Mouse (Mus musculus): ENCODE results near the gene Mapkapk3. TPM values are rescaled to one million over a fixed set of nuclear protein-coding genes. Genes with fewer than 3 reads are reported as not detected.

The Mapkapk3 gene
- polyA plus RNA-seq, 1 experiment from 2014 or later = 3.9 TPM

DNA sequence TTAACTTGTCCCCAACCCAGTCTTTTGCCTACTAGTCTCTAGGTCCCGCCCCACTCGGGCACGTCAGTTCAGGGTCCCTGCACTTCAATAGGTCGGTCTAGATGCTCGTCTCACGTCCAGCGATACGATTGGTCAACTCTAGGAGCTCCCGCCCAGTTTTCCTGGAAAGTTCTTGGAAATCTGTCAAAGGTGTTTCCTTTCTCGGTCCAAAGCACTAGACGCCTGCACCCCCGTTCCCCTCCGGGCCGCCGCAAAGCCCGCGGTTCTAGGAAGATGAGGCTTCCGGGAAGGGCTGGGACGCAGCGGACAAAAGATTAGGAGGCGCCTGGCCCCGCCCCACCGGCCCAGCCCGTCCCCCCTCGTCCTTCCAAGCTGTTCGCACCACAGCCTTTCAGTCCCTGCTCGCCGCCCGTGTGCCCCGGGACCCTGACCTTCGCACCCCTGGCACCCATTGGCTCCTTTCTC is 6.9 kb upstream of the Mapkapk3 start:
- WGBS = 2% methylated on average over 31 of the region's 31 CpGs
- H3K9me3 ChIP-seq (replicated peaks) = no peaks in the 10 kb centered on the region
- peak overlapping the region; percentile 87 for H3K27ac ChIP-seq (replicated peaks)
- peaks cover 13% of the 10 kb centered on the region for H3K36me3 ChIP-seq
- H3K4me3 ChIP-seq = peak overlapping the region; percentile 76
- peaks cover 38% of the 10 kb centered on the region for H3K27me3 ChIP-seq (ENCODE audit: low read depth, poor library complexity, severe bottlenecking)
- H3K4me1 ChIP-seq = peaks cover 27% of the 10 kb centered on the region
- peak; percentile 91 for DNase-seq (ENCODE audit: low spot score)

DNA sequence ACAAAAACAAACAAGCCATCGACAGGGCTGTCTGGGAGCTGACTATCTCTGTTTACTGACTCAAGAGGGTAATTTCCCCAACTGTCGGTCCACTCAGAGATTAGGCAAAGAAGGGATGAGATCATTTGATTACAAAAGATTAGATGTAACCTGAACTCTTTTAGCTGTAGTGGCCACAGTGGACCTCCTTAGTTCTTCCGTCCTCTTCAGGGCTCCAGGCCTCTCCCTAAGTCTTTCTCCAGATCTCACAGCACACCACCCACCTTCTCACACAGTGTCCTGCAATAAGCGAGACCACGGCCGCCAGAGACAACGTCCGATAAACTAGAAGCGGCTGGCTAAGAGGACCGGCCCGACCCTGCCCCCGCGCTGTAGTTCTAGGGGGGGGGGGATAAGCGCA is 6.4 kb upstream of the Mapkapk3 start:
- 8% methylated on average over 14 of the region's 14 CpGs for WGBS
- DNase-seq (ENCODE audit: low spot score) = no peak

DNA sequence AAGGTAGTCTGAATTCAATTTTAAA is 6.2 kb upstream of the Mapkapk3 start, which contains the start of gene Cish:
Cish (plus strand) TSS at position 11 of the 25 bp plus-strand sequence.
- Histone ChIP-seq H3K27me3 (ENCODE audit: low read depth, poor library complexity, severe bottlenecking) (peaks cover 38% of the 10 kb centered on the region), H3K9me3 (replicated peaks) (no peaks in the 10 kb centered on the region), H3K4me3 (peak within 1 kb of the TSS; percentile 76), H3K4me1 (peaks cover 27% of the 10 kb centered on the region), H3K27ac (replicated peaks) (peak within 1 kb of the TSS; percentile 87), H3K36me3 (peaks cover 6% of the 10 kb centered on the region)
- no peak for DNase-seq (ENCODE audit: low spot score)

More for the DNA sequence above, 6.4 kb upstream of the Mapkapk3 start:
- H3K4me3 ChIP-seq = peak overlapping the region; percentile 76
- no peaks in the 10 kb centered on the region for H3K9me3 ChIP-seq (replicated peaks)
- H3K36me3 ChIP-seq = peaks cover 8% of the 10 kb centered on the region
- H3K27me3 ChIP-seq (ENCODE audit: low read depth, poor library complexity, severe bottlenecking) = peaks cover 38% of the 10 kb centered on the region
- H3K27ac ChIP-seq (replicated peaks) = peak overlapping the region; percentile 87
- H3K4me1 ChIP-seq = peaks cover 27% of the 10 kb centered on the region

DNA sequence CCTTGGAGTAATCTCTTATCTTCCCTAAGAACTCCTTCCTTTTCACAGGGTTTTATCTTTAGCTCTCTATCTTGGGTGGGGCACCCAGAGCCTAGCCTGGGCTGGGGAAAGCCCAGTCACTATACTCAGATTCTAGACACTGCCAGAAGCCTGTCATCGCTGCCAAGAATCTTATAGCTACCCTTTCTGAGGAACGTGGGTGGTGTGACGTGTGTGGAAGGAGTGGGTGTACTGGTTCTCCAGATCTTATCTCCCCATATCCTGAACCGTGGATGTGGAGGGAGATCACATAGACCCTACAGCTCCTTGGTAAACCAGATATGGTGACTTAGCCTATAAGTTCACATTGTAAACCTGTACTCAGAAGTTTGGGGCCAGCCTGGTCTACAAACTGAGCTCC is 5.9 kb upstream of the Mapkapk3 start:
- DNase-seq (ENCODE audit: low spot score) = no peak
- WGBS = 84% methylated on average over 4 of the region's 4 CpGs
- Histone ChIP-seq H3K27ac (replicated peaks) (no peak overlapping the region), H3K4me1 (peaks cover 27% of the 10 kb centered on the region), H3K9me3 (replicated peaks) (no peaks in the 10 kb centered on the region), H3K4me3 (peak overlapping the region; percentile 76; the same call in 1 of the 2 replicates), H3K27me3 (ENCODE audit: low read depth, poor library complexity, severe bottlenecking) (peaks cover 39% of the 10 kb centered on the region), H3K36me3 (peaks cover 4% of the 10 kb centered on the region)

DNA sequence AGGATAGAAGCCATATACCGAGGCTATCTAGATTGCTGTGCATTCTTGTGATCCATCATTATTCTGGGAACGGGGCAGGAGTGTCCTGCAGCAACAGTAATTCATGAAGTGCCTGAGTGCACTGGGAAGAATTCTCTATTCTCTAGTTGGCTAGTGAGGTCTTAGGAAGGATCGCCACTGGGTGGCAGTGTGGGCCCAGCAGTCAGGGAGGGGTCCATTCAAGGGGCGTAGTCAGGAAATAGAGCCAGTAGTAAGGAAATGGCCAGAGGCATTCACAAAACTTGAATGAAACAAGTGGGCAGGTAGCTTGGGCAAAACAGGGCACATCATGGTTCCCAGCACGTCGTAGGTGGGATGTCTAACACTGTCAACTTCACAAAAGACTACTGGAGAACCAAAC is 4.6 kb upstream of the Mapkapk3 start:
- DNase-seq (ENCODE audit: low spot score) = peak; percentile 69
- Histone ChIP-seq H3K27me3 (ENCODE audit: low read depth, poor library complexity, severe bottlenecking) (peaks cover 48% of the 10 kb centered on the region), H3K36me3 (no peaks in the 10 kb centered on the region), H3K4me1 (peaks cover 39% of the 10 kb centered on the region), H3K9me3 (replicated peaks) (no peaks in the 10 kb centered on the region), H3K4me3 (no peak overlapping the region), H3K27ac (replicated peaks) (no peak overlapping the region)
- WGBS = 5% methylated on average over 6 of the region's 6 CpGs

DNA sequence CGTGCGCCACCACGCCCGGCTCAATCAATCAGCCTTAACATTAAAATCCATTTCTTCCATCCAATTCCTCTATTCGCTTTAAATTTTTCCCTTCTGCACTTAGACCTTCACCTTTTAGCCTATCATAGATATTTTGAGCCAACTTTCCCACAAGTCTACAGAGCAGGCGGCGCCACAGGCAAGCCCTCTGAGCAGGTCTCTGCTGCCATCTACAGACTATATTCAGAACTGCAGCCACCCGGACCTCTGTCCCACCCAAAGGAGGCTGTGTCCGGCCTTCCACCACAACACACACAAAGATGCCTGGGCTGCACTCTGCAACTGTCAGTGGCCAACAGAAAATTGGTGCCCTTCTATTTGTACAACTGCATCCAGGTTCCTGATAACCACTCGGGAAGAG is 1.2 kb upstream of the Mapkapk3 start:
- H3K27me3 ChIP-seq (ENCODE audit: low read depth, poor library complexity, severe bottlenecking) = peaks cover 52% of the 10 kb centered on the region
- no peak overlapping the region for H3K4me3 ChIP-seq
- no peaks in the 10 kb centered on the region for H3K9me3 ChIP-seq (replicated peaks)
- no peaks in the 10 kb centered on the region for H3K36me3 ChIP-seq
- H3K4me1 ChIP-seq = peaks cover 22% of the 10 kb centered on the region
- peak; percentile 80 for DNase-seq (ENCODE audit: low spot score)
- 31% methylated on average over 10 of the region's 10 CpGs for WGBS
- no peak overlapping the region for H3K27ac ChIP-seq (replicated peaks)

DNA sequence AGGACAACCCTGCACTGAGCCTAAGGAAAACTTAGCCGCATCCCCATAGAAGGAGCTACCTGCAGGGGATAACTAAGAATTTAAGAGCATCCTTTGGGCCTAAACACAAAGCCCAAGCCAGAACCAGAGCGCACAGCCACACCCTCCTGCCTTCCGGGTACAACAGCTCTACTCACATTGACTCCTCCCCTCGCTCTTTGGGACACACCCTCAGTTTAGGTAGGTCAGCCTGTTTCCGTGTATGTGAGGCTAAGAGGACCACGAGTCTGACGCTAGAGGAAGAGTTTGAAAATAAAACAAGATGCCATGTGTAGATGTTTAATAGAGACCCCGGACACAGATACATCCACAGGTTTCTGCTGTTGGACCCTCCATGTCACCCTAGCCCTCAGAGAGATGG is 966 bp downstream of the Mapkapk3 start:
- H3K36me3 ChIP-seq = no peaks in the 10 kb centered on the region
- WGBS = 28% methylated on average over 8 of the region's 8 CpGs
- H3K27me3 ChIP-seq (ENCODE audit: low read depth, poor library complexity, severe bottlenecking) = peaks cover 38% of the 10 kb centered on the region
- no peaks in the 10 kb centered on the region for H3K9me3 ChIP-seq (replicated peaks)
- H3K27ac ChIP-seq (replicated peaks) = no peak overlapping the region
- peaks cover 24% of the 10 kb centered on the region for H3K4me1 ChIP-seq
- DNase-seq (ENCODE audit: low spot score) = no peak
- peak overlapping the region; percentile 63 for H3K4me3 ChIP-seq

DNA sequence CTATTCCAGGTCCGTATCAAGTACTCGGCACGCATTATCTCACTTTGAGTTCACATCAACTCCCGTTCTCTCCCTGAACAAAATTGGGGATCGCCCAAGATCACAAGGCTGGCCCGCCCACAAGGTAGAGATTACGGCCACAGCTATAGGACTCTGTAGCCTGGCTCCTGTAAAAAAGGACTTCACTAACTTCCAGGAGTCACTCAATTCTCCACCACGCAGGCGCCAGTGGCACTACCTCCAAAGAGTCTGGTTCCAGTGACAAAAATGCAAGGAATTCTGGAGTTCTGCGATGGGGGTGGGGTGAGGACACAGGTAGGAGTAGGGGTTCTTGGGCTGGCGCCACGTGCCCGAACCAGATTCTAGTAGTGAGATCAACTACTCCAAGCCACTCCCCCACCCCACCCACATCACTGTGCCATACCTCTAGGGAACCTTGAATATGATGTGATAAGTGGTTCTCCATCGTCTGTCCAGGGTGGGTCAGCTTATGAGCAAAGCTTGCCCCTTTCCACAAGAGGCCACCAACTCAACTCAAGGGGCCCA is 1.5 kb downstream of the Mapkapk3 start:
- WGBS = 88% methylated on average over 14 of the region's 14 CpGs

DNA sequence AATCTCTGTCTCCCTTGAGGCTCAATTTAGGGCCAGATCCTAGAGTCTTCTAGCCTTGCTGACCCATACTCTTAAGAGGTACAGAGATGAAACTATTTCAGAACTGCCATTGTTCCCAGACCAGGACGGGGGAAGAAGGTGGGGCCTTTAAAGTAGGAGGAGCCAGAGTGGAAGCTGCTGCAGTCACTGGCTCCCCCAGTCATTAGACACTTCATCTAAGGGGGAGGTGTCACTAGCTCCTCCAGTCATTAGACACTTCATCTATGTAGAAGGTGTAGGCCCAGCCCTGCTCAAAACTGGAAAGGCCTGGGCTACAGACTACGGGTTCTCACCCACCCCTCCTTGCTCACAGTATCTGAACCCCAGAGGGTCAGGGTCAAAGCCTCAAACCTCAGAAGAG is 2.4 kb downstream of the Mapkapk3 start:
- WGBS = 77% methylated on average over 2 of the region's 2 CpGs
- Histone ChIP-seq H3K36me3 (no peaks in the 10 kb centered on the region), H3K27me3 (ENCODE audit: low read depth, poor library complexity, severe bottlenecking) (peaks cover 31% of the 10 kb centered on the region), H3K4me1 (peaks cover 24% of the 10 kb centered on the region), H3K27ac (replicated peaks) (no peak overlapping the region), H3K9me3 (replicated peaks) (no peaks in the 10 kb centered on the region), H3K4me3 (no peak overlapping the region)
- no peak for DNase-seq (ENCODE audit: low spot score)

More for the DNA sequence above, 1.5 kb downstream of the Mapkapk3 start:
- Histone ChIP-seq H3K9me3 (replicated peaks) (no peaks in the 10 kb centered on the region), H3K36me3 (no peaks in the 10 kb centered on the region), H3K27me3 (ENCODE audit: low read depth, poor library complexity, severe bottlenecking) (peaks cover 38% of the 10 kb centered on the region), H3K27ac (replicated peaks) (no peak overlapping the region), H3K4me1 (peaks cover 24% of the 10 kb centered on the region), H3K4me3 (no peak overlapping the region)
- no peak for DNase-seq (ENCODE audit: low spot score)

DNA sequence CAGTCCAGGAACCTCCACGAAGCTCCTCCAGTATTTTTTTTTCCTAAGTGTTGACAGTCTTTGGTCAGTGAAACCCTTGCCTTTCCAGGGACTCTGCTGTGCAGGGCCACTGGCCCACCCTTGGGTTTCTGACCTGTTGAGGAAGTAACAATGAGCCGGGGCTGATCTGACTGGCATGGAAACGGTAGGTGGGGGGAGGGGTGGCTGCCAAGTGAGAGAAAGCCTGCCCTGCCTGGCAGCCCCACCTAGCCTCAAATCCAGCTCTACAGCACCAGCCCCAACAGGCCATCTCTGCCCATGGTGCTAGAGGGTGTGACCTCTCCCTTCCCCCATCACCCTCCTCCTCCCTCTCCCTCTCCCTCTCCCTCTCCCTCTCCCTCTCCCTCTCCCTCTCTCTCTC is 4.7 kb downstream of the Mapkapk3 start:
- no peaks in the 10 kb centered on the region for H3K36me3 ChIP-seq
- no peaks in the 10 kb centered on the region for H3K9me3 ChIP-seq (replicated peaks)

DNA sequence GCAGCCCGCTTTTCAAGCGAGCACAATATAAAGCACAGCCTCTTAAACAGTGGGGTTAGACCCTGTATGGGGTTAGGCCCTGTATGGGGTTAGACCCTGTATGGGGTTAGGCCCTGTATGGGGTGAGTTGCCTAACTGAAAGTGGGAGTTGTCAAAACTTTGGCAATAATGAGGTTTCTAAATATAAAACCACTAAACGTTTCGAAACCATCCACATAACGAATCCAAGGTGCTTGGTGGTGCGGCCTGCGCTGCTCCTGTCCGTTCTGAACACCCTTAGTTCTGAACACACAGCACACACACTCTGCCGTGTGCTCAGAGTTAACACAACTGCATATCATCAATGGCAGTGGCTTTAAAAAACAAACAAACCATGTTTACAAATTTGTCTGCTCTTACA is 6.7 kb downstream of the Mapkapk3 start:
- Histone ChIP-seq H3K4me1 (peaks cover 37% of the 10 kb centered on the region), H3K27me3 (ENCODE audit: low read depth, poor library complexity, severe bottlenecking) (peaks cover 20% of the 10 kb centered on the region), H3K9me3 (replicated peaks) (no peaks in the 10 kb centered on the region), H3K36me3 (no peaks in the 10 kb centered on the region), H3K4me3 (no peak overlapping the region), H3K27ac (replicated peaks) (no peak overlapping the region)
- WGBS = 89% methylated on average over 9 of the region's 9 CpGs
- no peak for DNase-seq (ENCODE audit: low spot score)

More for the DNA sequence above, 4.7 kb downstream of the Mapkapk3 start:
- 26% methylated on average over 3 of the region's 3 CpGs for WGBS
- DNase-seq (ENCODE audit: low spot score) = no peak
- peaks cover 22% of the 10 kb centered on the region for H3K27me3 ChIP-seq (ENCODE audit: low read depth, poor library complexity, severe bottlenecking)
- no peak overlapping the region for H3K4me3 ChIP-seq
- H3K27ac ChIP-seq (replicated peaks) = no peak overlapping the region
- peaks cover 29% of the 10 kb centered on the region for H3K4me1 ChIP-seq

DNA sequence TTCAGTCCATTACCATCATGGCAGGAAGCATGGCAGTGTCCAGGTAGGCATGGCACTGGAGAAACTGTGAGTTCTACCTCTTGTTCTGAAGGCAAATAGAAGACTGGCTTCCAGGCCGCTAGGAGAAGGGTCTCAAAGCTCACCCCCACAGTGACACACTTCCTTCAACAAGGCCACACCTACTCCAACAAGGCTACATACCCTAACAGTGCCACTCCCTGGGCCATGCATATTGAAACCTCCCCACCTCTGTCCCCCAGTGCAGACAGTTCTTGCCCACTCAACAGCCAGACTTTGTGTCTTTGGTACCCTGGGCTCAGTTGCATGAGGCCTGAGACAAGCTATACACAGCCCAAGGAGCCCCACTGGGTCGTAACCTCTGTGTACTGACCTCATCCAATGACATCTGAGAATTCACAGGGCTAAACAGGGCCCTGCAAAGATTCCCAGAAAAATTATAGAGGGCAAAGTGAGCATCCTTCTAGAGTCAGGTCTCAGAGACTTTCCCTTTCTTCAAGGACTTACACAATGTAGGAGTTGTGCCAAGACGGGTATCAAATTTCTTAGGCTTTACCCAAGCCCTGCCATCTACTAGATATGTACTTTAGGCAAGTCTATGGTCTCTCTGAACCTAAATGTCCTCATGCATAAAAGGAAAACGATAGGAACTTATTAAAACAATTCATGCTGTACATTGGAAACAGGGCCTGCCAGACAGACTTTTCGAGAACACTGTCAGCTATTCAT is 8.3 kb downstream of the Mapkapk3 start:
- H3K4me1 ChIP-seq = peaks cover 37% of the 10 kb centered on the region
- H3K9me3 ChIP-seq (replicated peaks) = no peaks in the 10 kb centered on the region
- 87% methylated on average over 5 of the region's 5 CpGs for WGBS
- DNase-seq (ENCODE audit: low spot score) = no peak
- H3K4me3 ChIP-seq = no peak overlapping the region
- peaks cover 14% of the 10 kb centered on the region for H3K27me3 ChIP-seq (ENCODE audit: low read depth, poor library complexity, severe bottlenecking)
- H3K36me3 ChIP-seq = no peaks in the 10 kb centered on the region
- no peak overlapping the region for H3K27ac ChIP-seq (replicated peaks)

DNA sequence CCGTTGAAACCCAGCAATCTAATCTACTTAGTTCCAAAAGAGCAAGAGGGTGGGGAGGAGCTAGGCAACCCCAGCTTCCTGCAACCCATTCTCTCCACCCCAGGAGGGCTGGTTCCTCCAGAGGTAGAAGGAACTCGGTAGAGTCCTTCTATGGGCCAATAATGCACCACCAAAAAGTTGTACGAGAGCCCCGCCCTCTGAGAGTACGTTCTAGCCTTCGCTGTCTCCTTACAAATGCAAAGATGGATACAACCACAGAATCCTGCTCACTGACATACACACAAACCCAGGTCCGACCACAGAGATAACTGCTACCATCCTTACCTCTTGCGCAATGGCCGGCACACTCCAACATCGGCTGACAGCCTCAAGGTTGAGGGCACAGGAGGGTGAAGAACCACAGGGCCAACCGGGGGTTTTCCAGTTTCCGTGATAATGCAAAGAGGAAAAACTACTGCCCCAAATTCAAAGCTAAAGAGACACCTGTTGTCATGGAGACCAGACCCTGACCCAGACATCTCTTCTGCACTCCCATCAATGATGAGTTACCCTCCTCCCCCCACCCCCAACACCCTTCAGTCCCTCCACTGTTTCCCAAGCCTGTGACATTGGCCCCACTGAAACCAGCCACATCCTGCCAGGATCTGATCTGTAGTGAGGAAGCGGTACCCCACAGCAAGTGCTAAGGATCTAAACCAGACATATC is 9.2 kb downstream of the Mapkapk3 start:
- DNase-seq (ENCODE audit: low spot score) = no peak
- no peaks in the 10 kb centered on the region for H3K36me3 ChIP-seq
- WGBS = 46% methylated on average over 13 of the region's 13 CpGs
- peak overlapping the region; percentile 66 for H3K27ac ChIP-seq (replicated peaks)
- H3K9me3 ChIP-seq (replicated peaks) = no peaks in the 10 kb centered on the region
- peak overlapping the region; percentile 22; the same call in 1 of the 2 replicates for H3K4me3 ChIP-seq
- H3K4me1 ChIP-seq = peaks cover 37% of the 10 kb centered on the region
- peaks cover 14% of the 10 kb centered on the region for H3K27me3 ChIP-seq (ENCODE audit: low read depth, poor library complexity, severe bottlenecking)

All from midbrain, embryonic 10.5 days (tissue).